Mouse (Mus musculus) hindbrain, embryonic 14.5 days (tissue): Measurements from ENCODE around the gene Ass1. TPM values are rescaled to one million over a fixed set of nuclear protein-coding genes. Genes with fewer than 3 reads are reported as not detected.

Source experiments
- polyA plus RNA-seq: library from polyadenylated mRNA; unstranded; fragments of >200 nt; fragmentation: Nextera tagmentation; extraction: Ambion mirVana; gene quantifications from 2 replicates; pipeline ENCODE4 v1.2.1, GENCODE M21; 2014

Ass1 gene
- polyA plus RNA-seq, 1 experiment from 2014 or later: 6.1 TPM

Other genes with a start within 250 kb of the Ass1 start
- gene Ncs1, start 224.4 kb upstream of the Ass1 start, polyA plus RNA-seq: 213 TPM in 2 replicates
- gene Hmcn2, start 155.8 kb upstream of the Ass1 start, polyA plus RNA-seq: 0.14 and 0.37 TPM in 2 replicates
- gene Fubp3, start 102.4 kb downstream of the Ass1 start, polyA plus RNA-seq: 43.6 and 45.2 TPM in 2 replicates
- gene Prdm12, start 169.8 kb downstream of the Ass1 start, polyA plus RNA-seq: 0.50 and 0.89 TPM in 2 replicates
- gene Exosc2, start 200.5 kb downstream of the Ass1 start, polyA plus RNA-seq: 29.5 and 33.1 TPM in 2 replicates
- 19.7 and 20.9 TPM in 2 replicates for gene Abl1, start 218.2 kb downstream of the Ass1 start, polyA plus RNA-seq